Mouse (Mus musculus) limb, embryonic 13.5 days (tissue): ENCODE data around the gene Crip2. TPM values are rescaled to one million over a fixed set of nuclear protein-coding genes. Genes with fewer than 3 reads are reported as not detected.

Source experiments
- ATAC-seq: fragments of 200-750 bp; cut with Nextera tagmentation; 2 replicates; pipeline ENCODE4 v1.8.0; 2017; ENCODE audit warnings: low read depth, moderate number of reproducible peaks, moderate TSS enrichment; ENCODE audit not compliant: low FRiP score
- H3K27ac ChIP-seq: fragments of 300-500 bp; sonication (generic); 2 replicates; pipeline ENCODE4 v1.5.1; 2015; ENCODE audit warnings: inconsistent platforms, mild to moderate bottlenecking, moderate library complexity
- H3K27me3 ChIP-seq: fragments of 300-500 bp; sonication (generic); 2 replicates; pipeline ENCODE4 v1.6.1; 2015; ENCODE audit warnings: mild to moderate bottlenecking, inconsistent platforms
- H3K36me3 ChIP-seq: fragments of 300-500 bp; sonication (generic); 2 replicates; pipeline ENCODE4 v1.6.1; 2015; ENCODE audit warnings: inconsistent platforms, mild to moderate bottlenecking, moderate library complexity
- H3K4me1 ChIP-seq: fragments of 300-500 bp; sonication (generic); 2 replicates; pipeline ENCODE4 v1.6.1; 2015; ENCODE audit warnings: inconsistent platforms
- H3K4me2 ChIP-seq: fragments of 300-500 bp; sonication (generic); replicated peaks from 2 replicates; pipeline ENCODE4 v1.6.1; 2015; ENCODE audit warnings: inconsistent platforms, mild to moderate bottlenecking, moderate library complexity
- H3K4me3 ChIP-seq: fragments of 300-500 bp; sonication (generic); 2 replicates; pipeline ENCODE4 v1.5.1; 2015; ENCODE audit warnings: moderate library complexity, mild to moderate bottlenecking, inconsistent platforms
- H3K9ac ChIP-seq: fragments of 300-500 bp; sonication (generic); 2 replicates; pipeline ENCODE4 v1.6.1; 2015; ENCODE audit warnings: mild to moderate bottlenecking, inconsistent platforms
- H3K9me3 ChIP-seq: fragments of 300-500 bp; sonication (generic); 2 replicates; pipeline ENCODE4 v1.6.1; 2016; ENCODE audit warnings: inconsistent platforms
- WGBS: fragments of 180-500 bp; shearing (Covaris S2); methylation state at CpG from one replicate; pipeline ENCODE4 v1.1.7; 2015; 5-methylcytosine and 5-hydroxymethylcytosine counted together
- polyA plus RNA-seq: library from polyadenylated mRNA; unstranded; fragments of >200 nt; fragmentation: Nextera tagmentation; extraction: Ambion mirVana; gene quantifications from 2 replicates; pipeline ENCODE4 v1.2.1, GENCODE M21; 2015

Crip2 gene
- polyA plus RNA-seq, 1 experiment from 2014 or later = 70.4 TPM

GRCm38 (mm10) chr12:113143164-113143563 lies 3.1 kb downstream of the Crip2 start:
- Histone ChIP-seq H3K9me3 (no peaks in the 10 kb centered on the region), H3K4me1 (peaks cover 41% of the 10 kb centered on the region), H3K27me3 (peaks cover 79% of the 10 kb centered on the region), H3K4me3 (peak overlapping the region; percentile 54), H3K27ac (no peak overlapping the region), H3K36me3 (peaks cover 7% of the 10 kb centered on the region), H3K4me2 (peak overlapping the region; percentile 84), H3K9ac (no peak overlapping the region)
- WGBS = 56% methylated on average over 7 of the region's 7 CpGs
- ATAC-seq = no peak

GRCm38 (mm10) chr12:113144001-113144756 lies 4.1 kb downstream of the Crip2 start:
- H3K4me2 ChIP-seq = no peak overlapping the region
- no peak overlapping the region for H3K27ac ChIP-seq
- no peak overlapping the region for H3K4me3 ChIP-seq
- H3K36me3 ChIP-seq = no peaks in the 10 kb centered on the region
- peaks cover 33% of the 10 kb centered on the region for H3K4me1 ChIP-seq
- no peaks in the 10 kb centered on the region for H3K9me3 ChIP-seq
- peaks cover 89% of the 10 kb centered on the region for H3K27me3 ChIP-seq
- no peak overlapping the region for H3K9ac ChIP-seq
- no peak for ATAC-seq
- 80% methylated on average over 20 of the region's 20 CpGs for WGBS

DNA sequence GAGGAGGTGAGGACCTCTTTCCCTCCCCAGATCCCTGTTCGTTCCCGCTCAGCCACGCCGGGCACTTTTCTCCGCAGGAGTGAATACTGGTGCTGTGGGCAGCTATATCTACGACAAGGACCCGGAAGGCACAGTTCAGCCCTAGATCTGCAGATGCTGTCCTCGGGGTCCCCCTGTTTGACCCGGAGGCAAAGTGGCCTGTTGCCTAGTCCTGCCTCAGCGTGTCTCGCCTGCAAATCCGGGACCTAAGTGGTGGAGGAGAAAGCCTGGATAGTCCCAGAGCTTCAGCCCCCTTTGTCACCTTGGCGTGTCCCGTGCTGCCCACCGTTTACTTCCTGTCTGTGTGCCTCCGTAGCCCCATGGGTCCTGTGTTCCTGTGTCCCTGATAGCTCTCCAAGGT lies 4.8 kb downstream of the Crip2 start:
- Histone ChIP-seq H3K4me2 (no peak overlapping the region), H3K27me3 (peaks cover 96% of the 10 kb centered on the region), H3K4me3 (no peak overlapping the region), H3K4me1 (peaks cover 26% of the 10 kb centered on the region), H3K27ac (no peak overlapping the region), H3K36me3 (no peaks in the 10 kb centered on the region), H3K9ac (no peak overlapping the region), H3K9me3 (no peaks in the 10 kb centered on the region)
- 91% methylated on average over 16 of the region's 16 CpGs for WGBS
- ATAC-seq = no peak

GRCm38 (mm10) chr12:113145591-113145990 lies 5.6 kb downstream of the Crip2 start:
- H3K27me3 ChIP-seq = peaks cover 96% of the 10 kb centered on the region
- H3K36me3 ChIP-seq = no peaks in the 10 kb centered on the region
- no peak overlapping the region for H3K4me3 ChIP-seq
- WGBS = 87% methylated on average over 5 of the region's 5 CpGs
- H3K9me3 ChIP-seq = no peaks in the 10 kb centered on the region
- H3K4me2 ChIP-seq = no peak overlapping the region
- no peak overlapping the region for H3K27ac ChIP-seq
- H3K4me1 ChIP-seq = peaks cover 24% of the 10 kb centered on the region
- H3K9ac ChIP-seq = no peak overlapping the region
- no peak for ATAC-seq

- H3K9me3 ChIP-seq = no peaks in the 10 kb centered on the region
- no peaks in the 10 kb centered on the region for H3K36me3 ChIP-seq
- no peak within 1 kb of the TSS for H3K27ac ChIP-seq
- no peak within 1 kb of the TSS for H3K9ac ChIP-seq
- H3K27me3 ChIP-seq = peaks cover 96% of the 10 kb centered on the region
- peak within 1 kb of the TSS; percentile 50 for H3K4me2 ChIP-seq
- WGBS = 10% methylated on average over 45 of the region's 45 CpGs
- H3K4me1 ChIP-seq = peaks cover 21% of the 10 kb centered on the region
- peak; percentile 13; the same call in 1 of the 2 replicates for ATAC-seq
- H3K4me3 ChIP-seq = peak within 1 kb of the TSS; percentile 21; the same call in 1 of the 2 replicates
Observed at GRCm38 (mm10) chr12:113146112-113147057, 6.3 kb downstream of the Crip2 start, which contains the start of gene Crip1. Gene Crip1 (plus strand): TSS chr12:113146316.

DNA sequence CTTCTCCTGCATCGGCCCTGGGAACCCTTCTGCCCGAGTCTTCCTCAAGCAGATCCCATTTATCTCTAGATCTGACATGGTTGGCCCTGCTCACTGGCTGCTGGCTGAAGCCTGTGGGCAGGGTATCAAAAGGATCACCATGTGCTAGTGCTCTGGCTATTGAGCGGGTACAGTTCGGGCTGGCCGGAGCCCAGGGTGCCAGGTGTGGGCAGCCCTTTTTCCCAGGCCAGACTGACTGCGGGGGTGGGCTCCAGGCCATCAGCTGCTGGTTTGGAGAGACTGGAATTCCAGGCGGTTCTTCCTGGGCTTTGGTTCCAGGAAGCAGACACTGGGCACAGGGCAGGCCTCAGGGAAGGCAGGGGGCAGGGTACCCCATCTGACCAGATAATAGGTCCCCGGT lies 7.4 kb downstream of the Crip2 start:
- no peak for ATAC-seq
- no peak overlapping the region for H3K4me3 ChIP-seq
- H3K27ac ChIP-seq = no peak overlapping the region
- no peaks in the 10 kb centered on the region for H3K36me3 ChIP-seq
- peaks cover 26% of the 10 kb centered on the region for H3K4me1 ChIP-seq
- H3K27me3 ChIP-seq = peaks cover 95% of the 10 kb centered on the region
- 82% methylated on average over 8 of the region's 8 CpGs for WGBS
- H3K9ac ChIP-seq = no peak overlapping the region
- no peak overlapping the region for H3K4me2 ChIP-seq
- H3K9me3 ChIP-seq = no peaks in the 10 kb centered on the region

DNA sequence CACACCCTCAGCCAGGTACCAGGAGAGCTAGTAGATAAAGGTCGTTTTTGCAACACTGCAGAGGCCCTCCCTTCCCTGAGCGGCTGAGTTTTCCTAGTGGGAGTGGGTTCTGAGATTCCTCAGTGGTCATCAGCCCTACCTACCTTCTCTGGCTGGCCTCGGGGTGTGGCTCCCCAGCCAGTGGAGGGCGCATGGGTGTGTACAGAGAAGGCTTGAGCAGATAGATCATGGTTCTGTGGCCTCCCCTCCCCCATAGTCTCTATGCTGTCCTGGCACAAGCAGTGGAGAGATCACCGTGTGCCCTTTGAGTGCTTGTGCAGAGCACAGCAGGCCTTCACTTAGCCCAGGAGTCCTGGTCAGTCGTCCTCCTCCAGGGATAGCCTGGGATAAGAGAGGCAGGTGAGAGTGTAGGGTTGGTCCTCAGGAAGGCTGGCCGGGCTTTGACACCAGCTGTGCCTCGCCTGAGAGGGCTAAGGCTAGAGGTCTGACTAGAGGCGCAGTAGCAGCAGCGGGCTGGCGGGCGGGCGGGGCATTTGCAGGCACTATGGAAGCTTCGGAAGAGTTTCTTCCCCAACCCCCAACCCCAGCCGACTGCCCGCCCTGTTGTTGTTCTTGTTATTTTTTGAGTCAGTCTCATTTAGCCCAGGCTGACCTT lies 8.5 kb downstream of the Crip2 start:
- Histone ChIP-seq H3K4me2 (no peak overlapping the region), H3K27me3 (peaks cover 92% of the 10 kb centered on the region), H3K9me3 (no peaks in the 10 kb centered on the region), H3K4me1 (peaks cover 20% of the 10 kb centered on the region), H3K9ac (no peak overlapping the region), H3K36me3 (no peaks in the 10 kb centered on the region), H3K4me3 (no peak overlapping the region), H3K27ac (no peak overlapping the region)
- no peak for ATAC-seq
- WGBS = 26% methylated on average over 16 of the region's 16 CpGs

DNA sequence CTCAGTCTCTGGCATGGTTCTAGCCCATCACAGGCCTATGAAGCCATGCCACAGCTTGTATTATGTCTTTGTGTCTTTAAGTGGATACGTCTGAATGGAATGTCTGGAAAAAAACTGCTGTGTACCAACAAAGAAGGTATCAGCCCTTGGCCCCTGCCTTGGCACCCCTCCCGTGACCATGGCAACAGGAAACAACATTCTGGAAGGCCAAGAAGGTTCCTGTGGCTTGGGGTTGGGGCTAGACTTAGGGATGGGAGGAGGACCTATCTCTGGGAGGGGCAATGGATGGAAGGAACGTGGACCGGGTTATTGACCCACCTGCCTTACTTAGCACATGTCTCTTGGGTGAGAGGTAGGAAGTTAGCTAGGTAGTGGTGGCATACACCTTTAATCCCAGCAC lies 9.3 kb downstream of the Crip2 start:
- Histone ChIP-seq H3K27me3 (peaks cover 90% of the 10 kb centered on the region), H3K4me2 (no peak overlapping the region), H3K9me3 (no peaks in the 10 kb centered on the region), H3K4me1 (peaks cover 20% of the 10 kb centered on the region), H3K4me3 (no peak overlapping the region), H3K27ac (no peak overlapping the region), H3K36me3 (no peaks in the 10 kb centered on the region), H3K9ac (no peak overlapping the region)
- ATAC-seq = no peak
- 74% methylated on average over 4 of the region's 4 CpGs for WGBS

DNA sequence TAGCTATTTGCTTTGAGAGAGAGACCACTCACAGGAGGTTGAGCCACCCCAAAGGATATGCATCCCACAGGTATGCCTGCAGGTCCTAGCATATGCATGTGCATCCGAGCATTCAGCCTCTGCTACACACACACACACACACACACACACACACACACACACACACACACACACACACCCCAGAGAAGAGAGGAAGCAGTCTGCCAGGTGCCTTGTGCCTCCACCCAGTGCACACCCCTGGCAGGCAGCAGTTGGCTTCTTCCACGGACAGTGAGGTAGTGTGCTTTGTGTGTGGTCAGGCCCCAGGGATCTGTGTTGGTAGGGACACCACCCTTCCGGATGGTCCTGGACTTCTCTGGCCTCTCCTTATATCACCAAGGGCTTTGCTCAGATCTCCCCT lies 9.9 kb downstream of the Crip2 start:
- Histone ChIP-seq H3K9ac (no peak overlapping the region), H3K27ac (no peak overlapping the region), H3K4me2 (no peak overlapping the region), H3K9me3 (no peaks in the 10 kb centered on the region), H3K36me3 (no peaks in the 10 kb centered on the region), H3K4me1 (peaks cover 25% of the 10 kb centered on the region), H3K27me3 (peaks cover 87% of the 10 kb centered on the region), H3K4me3 (no peak overlapping the region)
- ATAC-seq = no peak
- WGBS = 70% methylated on average over 3 of the region's 3 CpGs

DNA sequence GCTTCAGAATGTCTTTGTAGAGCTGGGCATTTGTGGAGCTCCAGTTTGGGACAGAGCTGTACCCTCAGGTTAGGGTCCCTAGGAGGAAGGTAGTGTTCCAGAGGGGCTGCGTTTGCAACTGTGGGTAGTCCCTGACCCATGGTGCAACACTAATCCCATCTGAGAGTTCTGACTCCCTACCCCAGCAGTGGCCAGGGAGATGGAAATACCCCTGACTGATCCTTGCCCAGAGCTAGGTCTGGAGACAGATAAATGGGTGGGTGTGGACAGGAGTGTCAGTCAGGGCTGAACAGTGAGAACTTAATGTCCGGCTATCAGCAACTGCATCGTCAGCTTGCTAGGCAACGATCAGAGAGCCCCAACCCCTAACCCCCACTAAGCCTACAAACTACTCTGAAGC lies 10.6 kb downstream of the Crip2 start:
- H3K4me1 ChIP-seq = peaks cover 32% of the 10 kb centered on the region
- WGBS = 58% methylated on average over 4 of the region's 4 CpGs
- no peak overlapping the region for H3K4me2 ChIP-seq
- H3K27me3 ChIP-seq = peaks cover 83% of the 10 kb centered on the region
- no peak overlapping the region for H3K9ac ChIP-seq
- H3K36me3 ChIP-seq = no peaks in the 10 kb centered on the region
- no peak for ATAC-seq
- H3K4me3 ChIP-seq = no peak overlapping the region
- no peak overlapping the region for H3K27ac ChIP-seq
- H3K9me3 ChIP-seq = no peaks in the 10 kb centered on the region

- peaks cover 79% of the 10 kb centered on the region for H3K27me3 ChIP-seq
Observed at GRCm38 (mm10) chr12:113151046-113151445, 11.0 kb downstream of the Crip2 start.

More at GRCm38 (mm10) chr12:113151046-113151445, 11.0 kb downstream of the Crip2 start:
- H3K36me3 ChIP-seq = no peaks in the 10 kb centered on the region
- H3K9ac ChIP-seq = no peak overlapping the region
- no peak for ATAC-seq
- peak overlapping the region; percentile 85 for H3K4me2 ChIP-seq
- peaks cover 32% of the 10 kb centered on the region for H3K4me1 ChIP-seq
- no peak overlapping the region for H3K27ac ChIP-seq
- H3K9me3 ChIP-seq = no peaks in the 10 kb centered on the region
- H3K4me3 ChIP-seq = peak overlapping the region; percentile 55
- WGBS = 74% methylated on average over 8 of the region's 8 CpGs
